Mouse (Mus musculus): Measurements from ENCODE around the gene Nup50. TPM values are rescaled to one million over a fixed set of nuclear protein-coding genes. Genes with fewer than 3 reads are reported as not detected.

Nup50 gene
- polyA plus RNA-seq, 1 experiment from 2014 or later: 38.6 TPM

DNA sequence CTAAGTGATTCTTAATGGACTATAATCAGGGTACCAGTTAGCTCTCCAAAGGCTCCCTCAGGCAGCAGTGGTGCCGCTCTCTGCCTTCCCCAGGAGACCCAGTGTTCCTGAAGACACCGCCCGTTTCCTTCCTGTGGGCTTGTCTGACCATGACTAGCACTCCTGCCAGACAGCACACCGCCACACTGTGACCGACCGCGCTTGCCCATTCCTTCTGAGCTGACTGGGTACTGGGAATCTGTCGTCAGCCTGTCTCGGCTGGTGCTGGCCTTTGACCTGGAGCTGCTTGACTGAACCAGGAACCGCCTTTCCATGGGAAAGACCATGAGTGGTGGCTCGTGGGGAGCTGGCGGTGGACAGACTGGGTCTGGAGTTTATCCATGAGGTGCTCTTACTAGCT lies 16.9 kb downstream of the Nup50 start:
- peaks cover 78% of the 10 kb centered on the region for H3K36me3 ChIP-seq (ENCODE audit: control insufficient read depth, insufficient read depth, low read length)
- no peak overlapping the region for H3K4me3 ChIP-seq (ENCODE audit: low read depth, low read length)
- H3K4me1 ChIP-seq (replicated peaks; ENCODE audit: control insufficient read depth, insufficient read depth, low read length): no peaks in the 10 kb centered on the region
- H3K4me2 ChIP-seq (ENCODE audit: low read length): no peak overlapping the region
- ATAC-seq (replicated peaks; ENCODE audit: low FRiP score, low TSS enrichment, low read depth) (no peak), DNase-seq (ENCODE audit: low spot score) (no peak)
- no peak overlapping the region for H3K27ac ChIP-seq (ENCODE audit: low read depth)
- no peak overlapping the region for H3K9ac ChIP-seq (ENCODE audit: low read length)
- no peaks in the 10 kb centered on the region for H3K27me3 ChIP-seq (replicated peaks; ENCODE audit: control insufficient read depth, insufficient read depth, low read length)
- no peaks in the 10 kb centered on the region for H3K9me3 ChIP-seq (ENCODE audit: control insufficient read depth, low read length)
- WGBS: 74% methylated on average over 12 of the region's 12 CpGs

GRCm38 (mm10) chr15:84942647-84943285 lies 19.6 kb downstream of the Nup50 start:
- no peak for ATAC-seq (replicated peaks; ENCODE audit: low FRiP score, low TSS enrichment, low read depth)
- H3K4me3 ChIP-seq (ENCODE audit: low read depth, low read length): no peak overlapping the region
- H3K9me3 ChIP-seq (ENCODE audit: control insufficient read depth, low read length): no peaks in the 10 kb centered on the region
- peaks cover 51% of the 10 kb centered on the region for H3K36me3 ChIP-seq (ENCODE audit: control insufficient read depth, insufficient read depth, low read length)
- H3K27ac ChIP-seq (ENCODE audit: low read depth): no peak overlapping the region
- no peaks in the 10 kb centered on the region for H3K27me3 ChIP-seq (replicated peaks; ENCODE audit: control insufficient read depth, insufficient read depth, low read length)
- no peak for DNase-seq (ENCODE audit: low spot score)
- no peaks in the 10 kb centered on the region for H3K4me1 ChIP-seq (replicated peaks; ENCODE audit: control insufficient read depth, insufficient read depth, low read length)
- WGBS: 78% methylated on average over 11 of the region's 11 CpGs
- H3K4me2 ChIP-seq (ENCODE audit: low read length): no peak overlapping the region
- no peak overlapping the region for H3K9ac ChIP-seq (ENCODE audit: low read length)

DNA sequence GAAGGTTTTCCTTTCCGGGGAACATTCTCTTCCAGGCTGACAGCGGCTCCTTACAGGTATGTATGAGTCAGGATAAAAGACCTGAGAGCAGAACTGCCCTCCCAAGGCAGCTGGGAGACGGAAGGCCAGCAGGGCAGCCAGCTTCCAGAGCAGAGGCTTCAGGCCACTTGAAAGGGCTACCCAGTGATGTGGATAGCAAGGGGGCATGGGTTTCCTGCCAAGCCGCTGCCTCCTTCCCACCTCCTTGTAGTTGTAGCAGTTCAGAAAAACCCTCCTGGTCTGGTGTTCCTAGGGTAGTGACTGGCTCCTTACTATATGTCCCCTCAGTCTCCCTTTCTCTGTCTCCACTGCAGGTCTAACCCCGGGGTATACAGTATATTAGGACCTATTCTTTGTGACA lies 21.1 kb downstream of the Nup50 start:
- Histone ChIP-seq H3K4me1 (replicated peaks; ENCODE audit: control insufficient read depth, insufficient read depth, low read length) (no peaks in the 10 kb centered on the region), H3K36me3 (ENCODE audit: control insufficient read depth, insufficient read depth, low read length) (peaks cover 47% of the 10 kb centered on the region), H3K27me3 (replicated peaks; ENCODE audit: control insufficient read depth, insufficient read depth, low read length) (no peaks in the 10 kb centered on the region), H3K4me2 (ENCODE audit: low read length) (no peak overlapping the region), H3K9me3 (ENCODE audit: control insufficient read depth, low read length) (no peaks in the 10 kb centered on the region), H3K4me3 (ENCODE audit: low read depth, low read length) (no peak overlapping the region), H3K27ac (ENCODE audit: low read depth) (no peak overlapping the region), H3K9ac (ENCODE audit: low read length) (no peak overlapping the region)
- DNase-seq (ENCODE audit: low spot score): no peak
- ATAC-seq (replicated peaks; ENCODE audit: low FRiP score, low TSS enrichment, low read depth): no peak
- 80% methylated on average over 5 of the region's 5 CpGs for WGBS

DNA sequence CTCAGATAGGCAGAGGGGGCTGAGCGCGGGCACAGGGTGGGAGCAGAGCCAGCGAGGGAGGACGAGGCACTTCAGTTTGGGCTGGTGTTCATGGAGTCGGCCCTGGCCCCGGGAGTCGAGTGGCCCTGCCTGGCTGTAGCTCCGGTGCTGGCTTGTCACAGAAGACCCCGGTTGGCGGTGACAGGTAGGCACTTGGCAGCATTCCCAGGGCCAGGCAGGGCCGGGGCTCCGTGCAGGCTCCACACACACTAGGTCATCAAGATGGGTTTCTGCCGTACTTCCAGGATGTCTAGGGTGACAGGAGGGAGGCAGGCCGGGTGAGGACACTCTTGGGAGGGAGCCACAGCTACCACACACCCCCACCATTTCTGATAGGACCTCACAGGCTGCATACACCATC lies 25.8 kb downstream of the Nup50 start:
- WGBS: 89% methylated on average over 14 of the region's 14 CpGs
- H3K9me3 ChIP-seq (ENCODE audit: control insufficient read depth, low read length): no peaks in the 10 kb centered on the region
- H3K27me3 ChIP-seq (replicated peaks; ENCODE audit: control insufficient read depth, insufficient read depth, low read length): no peaks in the 10 kb centered on the region
- H3K4me1 ChIP-seq (replicated peaks; ENCODE audit: control insufficient read depth, insufficient read depth, low read length): no peaks in the 10 kb centered on the region
- ATAC-seq (replicated peaks; ENCODE audit: low FRiP score, low TSS enrichment, low read depth) (no peak), DNase-seq (ENCODE audit: low spot score) (no peak)
- H3K4me3 ChIP-seq (ENCODE audit: low read depth, low read length): no peak overlapping the region
- no peak overlapping the region for H3K27ac ChIP-seq (ENCODE audit: low read depth)
- H3K9ac ChIP-seq (ENCODE audit: low read length): no peak overlapping the region
- no peak overlapping the region for H3K4me2 ChIP-seq (ENCODE audit: low read length)
- peaks cover 49% of the 10 kb centered on the region for H3K36me3 ChIP-seq (ENCODE audit: control insufficient read depth, insufficient read depth, low read length)

DNA sequence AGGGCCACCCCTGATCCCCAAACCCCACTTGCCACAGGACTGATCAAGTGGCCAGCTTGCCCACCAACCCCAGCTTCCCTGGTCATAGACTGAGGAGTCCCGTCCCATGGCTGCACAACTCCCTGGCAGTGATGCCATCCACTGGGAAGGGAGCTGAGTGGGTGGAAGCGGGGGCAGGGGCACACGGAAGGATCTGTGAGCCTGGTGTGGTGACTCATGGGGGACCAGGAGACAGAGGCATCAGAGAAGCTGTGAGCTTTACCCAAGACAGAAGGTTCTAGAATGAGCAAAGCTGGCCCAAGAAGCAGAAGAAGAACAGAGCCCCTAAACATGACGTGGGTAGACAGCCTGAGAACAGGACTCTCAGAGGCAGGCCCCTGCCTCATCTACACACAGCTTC lies 26.8 kb downstream of the Nup50 start:
- Histone ChIP-seq H3K36me3 (ENCODE audit: control insufficient read depth, insufficient read depth, low read length) (peaks cover 54% of the 10 kb centered on the region), H3K9me3 (ENCODE audit: control insufficient read depth, low read length) (no peaks in the 10 kb centered on the region), H3K4me3 (ENCODE audit: low read depth, low read length) (no peak overlapping the region), H3K27ac (ENCODE audit: low read depth) (no peak overlapping the region), H3K4me1 (replicated peaks; ENCODE audit: control insufficient read depth, insufficient read depth, low read length) (no peaks in the 10 kb centered on the region), H3K27me3 (replicated peaks; ENCODE audit: control insufficient read depth, insufficient read depth, low read length) (no peaks in the 10 kb centered on the region), H3K4me2 (ENCODE audit: low read length) (no peak overlapping the region), H3K9ac (ENCODE audit: low read length) (no peak overlapping the region)
- 90% methylated on average over 4 of the region's 4 CpGs for whole genome bisulfite sequencing
- ATAC-seq (replicated peaks; ENCODE audit: low FRiP score, low TSS enrichment, low read depth) (no peak), DNase-seq (ENCODE audit: low spot score) (no peak)

DNA sequence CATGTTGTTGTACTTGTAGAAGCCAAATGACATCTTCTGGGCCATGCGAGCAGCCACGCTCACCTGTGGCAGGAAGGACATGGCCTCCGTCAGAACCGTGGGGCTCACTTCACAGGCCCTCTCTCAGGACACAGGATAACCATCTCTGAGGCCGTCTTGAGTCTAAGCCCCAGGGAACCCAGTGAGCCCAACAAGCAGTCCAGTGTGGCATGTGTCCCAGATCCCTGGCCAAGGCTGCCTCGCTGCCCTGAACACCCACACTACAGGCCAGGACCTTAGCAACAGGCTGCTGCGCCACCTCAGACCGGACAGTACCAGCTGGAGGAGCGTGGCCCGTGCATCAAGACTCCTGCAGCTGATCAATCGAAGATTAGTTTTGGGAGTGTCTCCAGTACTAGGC lies 30.0 kb downstream of the Nup50 start:
- no peak overlapping the region for H3K4me3 ChIP-seq (ENCODE audit: low read depth, low read length)
- DNase-seq (ENCODE audit: low spot score) (no peak), ATAC-seq (replicated peaks; ENCODE audit: low FRiP score, low TSS enrichment, low read depth) (no peak)
- H3K4me1 ChIP-seq (replicated peaks; ENCODE audit: control insufficient read depth, insufficient read depth, low read length): no peaks in the 10 kb centered on the region
- no peak overlapping the region for H3K9ac ChIP-seq (ENCODE audit: low read length)
- WGBS: 92% methylated on average over 11 of the region's 11 CpGs
- no peaks in the 10 kb centered on the region for H3K9me3 ChIP-seq (ENCODE audit: control insufficient read depth, low read length)
- H3K4me2 ChIP-seq (ENCODE audit: low read length): no peak overlapping the region
- no peaks in the 10 kb centered on the region for H3K27me3 ChIP-seq (replicated peaks; ENCODE audit: control insufficient read depth, insufficient read depth, low read length)
- H3K36me3 ChIP-seq (ENCODE audit: control insufficient read depth, insufficient read depth, low read length): peaks cover 64% of the 10 kb centered on the region
- no peak overlapping the region for H3K27ac ChIP-seq (ENCODE audit: low read depth)

DNA sequence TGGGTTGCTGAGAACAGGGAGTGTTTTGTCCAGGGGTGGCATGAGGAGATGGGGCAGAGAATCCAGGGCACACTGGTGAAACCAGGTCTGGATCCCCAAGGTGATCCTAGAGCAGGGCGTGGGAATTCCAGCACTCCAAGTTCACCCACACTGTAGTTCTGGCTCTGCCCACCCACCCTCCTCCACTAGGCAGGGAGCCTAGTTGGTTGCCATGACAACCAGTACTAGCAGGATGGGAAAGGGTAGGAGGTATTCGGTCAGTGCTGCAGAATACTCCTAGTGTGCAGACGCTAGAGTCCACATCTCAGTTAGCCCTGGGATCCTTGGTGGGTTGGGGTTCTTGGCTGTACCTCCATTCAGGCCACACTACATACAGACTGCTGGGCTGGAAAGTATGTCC lies 34.6 kb downstream of the Nup50 start:
- H3K4me3 ChIP-seq (ENCODE audit: low read depth, low read length): no peak overlapping the region
- 41% methylated on average over 3 of the region's 3 CpGs for WGBS
- ATAC-seq (replicated peaks; ENCODE audit: low FRiP score, low TSS enrichment, low read depth) (no peak), DNase-seq (ENCODE audit: low spot score) (no peak)
- H3K9me3 ChIP-seq (ENCODE audit: control insufficient read depth, low read length): no peaks in the 10 kb centered on the region
- no peak overlapping the region for H3K9ac ChIP-seq (ENCODE audit: low read length)
- H3K4me1 ChIP-seq (replicated peaks; ENCODE audit: control insufficient read depth, insufficient read depth, low read length): no peaks in the 10 kb centered on the region
- no peak overlapping the region for H3K27ac ChIP-seq (ENCODE audit: low read depth)
- H3K27me3 ChIP-seq (replicated peaks; ENCODE audit: control insufficient read depth, insufficient read depth, low read length): no peaks in the 10 kb centered on the region
- H3K4me2 ChIP-seq (ENCODE audit: low read length): no peak overlapping the region
- peaks cover 28% of the 10 kb centered on the region for H3K36me3 ChIP-seq (ENCODE audit: control insufficient read depth, insufficient read depth, low read length)

GRCm38 (mm10) chr15:84958331-84958730 lies 35.1 kb downstream of the Nup50 start:
- 92% methylated on average over 3 of the region's 3 CpGs for WGBS
- DNase-seq (ENCODE audit: low spot score) (no peak), ATAC-seq (replicated peaks; ENCODE audit: low FRiP score, low TSS enrichment, low read depth) (no peak)
- Histone ChIP-seq H3K27me3 (replicated peaks; ENCODE audit: control insufficient read depth, insufficient read depth, low read length) (no peaks in the 10 kb centered on the region), H3K9me3 (ENCODE audit: control insufficient read depth, low read length) (no peaks in the 10 kb centered on the region), H3K9ac (ENCODE audit: low read length) (no peak overlapping the region), H3K4me1 (replicated peaks; ENCODE audit: control insufficient read depth, insufficient read depth, low read length) (no peaks in the 10 kb centered on the region), H3K27ac (ENCODE audit: low read depth) (no peak overlapping the region), H3K36me3 (ENCODE audit: control insufficient read depth, insufficient read depth, low read length) (peaks cover 23% of the 10 kb centered on the region), H3K4me2 (ENCODE audit: low read length) (no peak overlapping the region), H3K4me3 (ENCODE audit: low read depth, low read length) (no peak overlapping the region)

DNA sequence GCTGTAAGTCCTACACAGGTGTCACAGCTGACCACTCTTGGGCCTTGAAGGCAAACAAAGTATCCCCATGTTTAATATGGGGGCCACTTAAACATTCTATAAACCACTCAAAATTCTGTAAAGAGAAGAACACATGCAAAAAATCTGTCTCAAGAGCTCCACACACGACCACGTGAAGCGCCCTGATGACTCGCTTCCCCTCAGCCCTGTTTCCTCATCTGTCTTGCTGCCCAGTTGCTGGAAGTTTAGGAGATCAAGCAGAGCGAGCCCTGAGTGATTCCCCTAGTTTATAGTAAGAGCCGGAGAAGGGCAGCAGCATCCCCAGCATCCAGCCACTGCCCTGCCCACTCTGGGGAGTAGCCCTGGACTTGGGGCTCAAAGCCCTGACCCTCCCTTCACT lies 36.7 kb downstream of the Nup50 start:
- Histone ChIP-seq H3K9ac (ENCODE audit: low read length) (no peak overlapping the region), H3K36me3 (ENCODE audit: control insufficient read depth, insufficient read depth, low read length) (peaks cover 17% of the 10 kb centered on the region; the same call in 1 of the 2 replicates), H3K4me3 (ENCODE audit: low read depth, low read length) (no peak overlapping the region), H3K9me3 (ENCODE audit: control insufficient read depth, low read length) (no peaks in the 10 kb centered on the region), H3K4me1 (replicated peaks; ENCODE audit: control insufficient read depth, insufficient read depth, low read length) (no peaks in the 10 kb centered on the region), H3K27ac (ENCODE audit: low read depth) (no peak overlapping the region), H3K27me3 (replicated peaks; ENCODE audit: control insufficient read depth, insufficient read depth, low read length) (no peaks in the 10 kb centered on the region), H3K4me2 (ENCODE audit: low read length) (no peak overlapping the region)
- DNase-seq (ENCODE audit: low spot score) (no peak), ATAC-seq (replicated peaks; ENCODE audit: low FRiP score, low TSS enrichment, low read depth) (no peak)
- WGBS: 79% methylated on average over 6 of the region's 6 CpGs

Measured in intestine, embryonic 14.5 days (tissue).